Mouse (Mus musculus): Measurements from ENCODE around the gene Trak2. TPM values are rescaled to one million over a fixed set of nuclear protein-coding genes. Genes with fewer than 3 reads are reported as not detected.
"Not testable (repeated sequence)": the region's sequence is repeated elsewhere in the genome, so short reads cannot be mapped to it uniquely, and the experiment has no call there.

Gene Trak2
- polyA plus RNA-seq, 1 experiment from 2014 or later, result 17.1 TPM

DNA sequence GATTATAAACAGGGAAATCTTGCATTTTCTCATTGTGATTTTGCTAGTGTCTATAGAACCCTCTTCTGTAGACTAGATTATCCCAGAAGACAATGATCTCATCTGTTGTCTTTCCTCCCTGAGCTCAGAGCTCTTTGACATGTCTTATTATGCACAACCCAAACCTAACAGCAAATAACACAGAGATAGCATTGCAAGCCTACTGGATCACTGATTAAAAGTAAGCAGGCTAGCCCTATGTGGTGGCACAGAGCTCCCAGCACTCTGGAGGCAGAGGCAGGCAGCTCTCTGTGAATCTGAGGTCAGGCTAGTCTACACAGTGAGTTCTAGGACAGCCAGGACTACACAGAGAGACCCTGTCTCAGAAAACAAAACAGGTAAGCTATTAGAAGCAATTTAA, 10.4 kb downstream of the Trak2 start:
- no peaks in the 10 kb centered on the region for H3K9me3 ChIP-seq (replicated peaks)
- H3K4me1 ChIP-seq, result no peaks in the 10 kb centered on the region
- no peak overlapping the region for H3K4me3 ChIP-seq
- no peak for ATAC-seq
- H3K36me3 ChIP-seq (ENCODE audit: poor library complexity, severe bottlenecking), result no peaks in the 10 kb centered on the region
- no peak overlapping the region for H3K27ac ChIP-seq
- H3K9ac ChIP-seq, result no peak overlapping the region
- H3K4me2 ChIP-seq, result no peak overlapping the region
- H3K27me3 ChIP-seq, result no peaks in the 10 kb centered on the region

DNA sequence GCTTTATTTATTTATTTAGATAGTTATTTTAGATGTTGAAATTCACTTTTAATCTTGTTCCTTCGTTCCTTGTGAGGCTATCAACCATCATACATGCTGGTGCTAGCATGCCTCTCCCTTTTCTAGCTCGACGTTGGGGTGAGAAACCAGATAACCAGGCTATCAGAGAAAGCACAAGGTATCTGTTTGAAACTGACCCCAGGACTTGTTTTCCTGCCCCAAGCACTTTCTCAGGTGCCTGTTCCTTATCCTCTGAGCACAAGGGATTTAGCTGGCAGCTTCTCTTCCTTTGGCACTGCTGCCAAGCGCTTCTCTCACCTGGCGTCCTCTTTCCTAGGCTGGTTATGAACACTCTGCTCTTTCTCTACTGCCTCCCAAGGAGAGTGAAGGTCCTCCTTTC, 10.8 kb downstream of the Trak2 start:
- no peaks in the 10 kb centered on the region for H3K4me1 ChIP-seq
- no peak overlapping the region for H3K4me2 ChIP-seq
- H3K27ac ChIP-seq, result no peak overlapping the region
- WGBS, result 95% methylated on average over 5 of the region's 5 CpGs
- H3K9me3 ChIP-seq (replicated peaks), result no peaks in the 10 kb centered on the region
- ATAC-seq, result no peak
- H3K36me3 ChIP-seq (ENCODE audit: poor library complexity, severe bottlenecking), result no peaks in the 10 kb centered on the region
- no peaks in the 10 kb centered on the region for H3K27me3 ChIP-seq
- H3K9ac ChIP-seq, result no peak overlapping the region
- H3K4me3 ChIP-seq, result no peak overlapping the region

DNA sequence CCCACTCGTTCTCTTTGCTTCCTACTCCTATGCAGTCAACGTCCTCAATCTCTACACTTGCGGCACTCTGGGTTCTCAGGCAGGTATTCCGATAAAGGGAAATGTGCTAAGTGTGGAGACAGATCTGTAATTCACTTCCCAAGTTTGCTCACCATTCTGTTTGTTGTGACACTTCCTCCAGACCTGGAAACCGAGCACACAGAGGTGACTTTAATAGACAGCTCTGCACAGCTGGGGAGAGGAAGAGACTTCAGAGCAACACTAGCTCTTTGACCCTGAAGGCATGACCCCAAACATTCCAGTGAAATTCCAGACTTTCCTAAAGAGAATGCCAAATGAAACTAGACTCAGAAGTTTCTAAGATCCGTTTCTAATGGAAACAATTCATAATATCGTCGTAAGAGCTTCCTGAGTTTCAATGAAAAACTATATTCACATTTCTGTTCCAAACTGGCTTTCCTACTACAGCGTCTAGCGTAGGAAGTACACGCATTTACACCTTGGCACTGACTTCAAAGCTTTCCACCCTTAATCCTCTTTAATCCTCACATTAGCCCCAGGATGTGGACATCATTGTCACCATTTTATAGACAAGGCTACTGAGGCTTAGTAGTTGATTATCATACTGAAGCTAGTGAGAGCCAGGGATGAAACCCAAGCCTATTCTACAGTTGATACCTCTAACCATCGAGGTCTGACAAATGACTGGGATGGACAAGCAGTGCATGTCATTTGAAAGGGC, 11.9 kb downstream of the Trak2 start:
- ATAC-seq, result no peak
- Histone ChIP-seq H3K9me3 (replicated peaks) (no peaks in the 10 kb centered on the region), H3K36me3 (ENCODE audit: poor library complexity, severe bottlenecking) (no peaks in the 10 kb centered on the region), H3K27me3 (no peaks in the 10 kb centered on the region), H3K4me1 (0 out of 2 replicates have a peak, but pooled peaks cover 3% of the 10 kb centered on the region), H3K27ac (no peak overlapping the region), H3K9ac (no peak overlapping the region), H3K4me3 (no peak overlapping the region), H3K4me2 (no peak overlapping the region)
- WGBS, result 71% methylated on average over 12 of the region's 12 CpGs

DNA sequence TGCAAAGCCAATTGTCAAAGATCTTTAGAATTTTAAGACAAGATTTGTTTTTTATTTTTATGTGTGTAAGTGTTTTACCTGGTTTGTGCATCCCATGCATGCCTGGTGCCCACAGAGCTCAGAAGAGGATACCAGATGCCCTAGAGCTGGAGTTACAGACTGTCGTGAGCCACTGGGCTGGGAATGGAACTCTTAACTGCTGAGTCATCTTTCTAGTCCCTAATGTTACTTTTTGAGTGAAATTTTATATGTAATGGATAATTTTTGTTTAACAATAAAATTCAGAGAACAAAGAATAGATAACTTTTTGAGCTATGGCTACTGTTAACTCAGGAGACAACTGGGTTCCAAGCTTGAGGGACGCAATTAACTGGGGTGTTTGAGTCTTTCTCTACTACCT, 13.5 kb downstream of the Trak2 start:
- WGBS, result 89% methylated on average over 2 of the region's 2 CpGs

DNA sequence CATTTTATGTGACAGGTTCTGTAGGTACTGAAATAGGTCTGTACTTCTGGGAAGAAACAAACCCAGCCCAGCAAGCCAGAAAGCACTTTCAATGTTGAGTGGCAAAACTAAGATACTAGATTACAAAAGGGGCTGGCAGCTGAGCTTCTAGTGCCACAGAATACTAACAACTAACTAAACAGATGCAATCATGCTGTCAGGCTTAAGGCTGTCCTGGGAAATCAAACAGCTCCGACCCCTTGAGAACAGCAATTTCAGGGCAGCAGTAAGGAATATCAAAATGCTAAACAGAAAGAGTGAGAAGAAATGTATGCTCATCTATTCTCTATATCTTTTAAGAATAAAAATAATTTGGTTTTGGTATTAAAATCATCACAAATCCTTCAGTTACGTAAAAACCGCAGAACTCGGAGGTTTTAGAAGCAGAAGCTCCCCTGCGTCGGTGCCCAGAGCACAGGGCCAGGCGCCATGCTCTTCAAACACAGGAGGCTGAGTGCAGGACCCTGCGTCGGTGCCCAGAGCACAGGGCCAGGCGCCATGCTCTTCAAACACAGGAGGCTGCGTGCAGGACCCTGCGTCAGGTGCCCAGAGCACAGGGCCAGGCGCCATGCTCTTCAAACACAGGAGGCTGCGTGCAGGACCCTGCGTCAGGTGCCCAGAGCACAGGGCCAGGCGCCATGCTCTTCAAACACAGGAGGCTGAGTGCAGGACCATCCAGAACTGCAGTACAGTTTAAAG, 14.3 kb downstream of the Trak2 start:
- not testable (repeated sequence) for H3K27me3 ChIP-seq; H3K27ac ChIP-seq; H3K9me3 ChIP-seq (replicated peaks); H3K4me1 ChIP-seq; ATAC-seq; H3K9ac ChIP-seq; H3K4me3 ChIP-seq; H3K4me2 ChIP-seq; H3K36me3 ChIP-seq (ENCODE audit: poor library complexity, severe bottlenecking)
- WGBS, result 82% methylated on average over 16 of the region's 16 CpGs

More for the DNA sequence above, 13.5 kb downstream of the Trak2 start:
- Histone ChIP-seq H3K4me2 (no peak overlapping the region), H3K9me3 (replicated peaks) (no peaks in the 10 kb centered on the region), H3K4me3 (no peak overlapping the region), H3K27ac (no peak overlapping the region), H3K9ac (no peak overlapping the region), H3K4me1 (0 out of 2 replicates have a peak, but pooled peaks cover 5% of the 10 kb centered on the region), H3K36me3 (ENCODE audit: poor library complexity, severe bottlenecking) (no peaks in the 10 kb centered on the region), H3K27me3 (no peaks in the 10 kb centered on the region)
- no peak for ATAC-seq

DNA sequence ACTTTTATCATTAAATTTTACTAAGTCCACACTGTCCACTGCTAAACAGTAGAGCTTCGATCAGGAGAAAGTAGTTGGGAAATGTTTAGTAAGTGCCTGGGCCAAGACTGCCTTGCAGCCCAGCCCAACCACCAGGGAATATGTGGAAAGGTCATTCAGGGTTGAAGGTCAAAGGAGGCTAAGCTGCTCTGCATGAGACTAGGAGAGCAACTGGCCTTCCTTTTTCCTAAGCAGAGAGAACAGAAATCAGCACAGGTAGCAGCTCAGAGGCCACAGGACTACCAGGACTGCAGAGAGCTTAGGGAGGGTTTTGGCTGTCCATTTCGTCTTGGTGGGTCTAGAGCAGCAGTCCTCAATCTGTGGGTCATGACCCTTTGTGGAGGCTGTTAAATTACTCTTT, 15.3 kb downstream of the Trak2 start:
- Histone ChIP-seq H3K9ac (no peak overlapping the region), H3K27me3 (no peaks in the 10 kb centered on the region), H3K27ac (no peak overlapping the region), H3K4me3 (no peak overlapping the region), H3K36me3 (ENCODE audit: poor library complexity, severe bottlenecking) (no peaks in the 10 kb centered on the region), H3K4me2 (no peak overlapping the region), H3K4me1 (0 out of 2 replicates have a peak, but pooled peaks cover 5% of the 10 kb centered on the region), H3K9me3 (replicated peaks) (no peaks in the 10 kb centered on the region)
- 68% methylated on average over 2 of the region's 2 CpGs for WGBS
- no peak for ATAC-seq

DNA sequence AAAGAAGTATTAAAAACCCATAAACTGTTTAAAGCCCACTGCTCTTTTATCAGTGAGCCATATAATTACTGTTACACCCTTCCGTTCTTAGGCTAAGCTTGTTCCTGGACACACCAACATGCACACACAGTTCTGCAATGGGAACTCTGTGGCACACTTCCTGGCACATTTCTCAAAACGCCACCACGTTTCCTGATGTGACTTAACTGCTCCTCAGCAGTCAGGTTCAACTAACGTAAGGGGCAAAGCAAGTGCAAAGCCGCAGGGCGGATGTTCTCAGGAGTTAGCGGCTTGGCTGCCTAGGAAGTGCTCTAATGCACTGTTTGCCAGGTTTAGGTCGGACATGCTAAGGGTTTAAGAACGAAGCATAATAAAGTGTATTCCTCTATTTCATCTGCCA, 17.0 kb downstream of the Trak2 start:
- no peaks in the 10 kb centered on the region for H3K27me3 ChIP-seq
- WGBS, result 90% methylated on average over 9 of the region's 9 CpGs
- H3K9me3 ChIP-seq (replicated peaks), result no peaks in the 10 kb centered on the region
- 0 out of 2 replicates have a peak, but pooled peaks cover 8% of the 10 kb centered on the region for H3K4me1 ChIP-seq
- no peak overlapping the region for H3K27ac ChIP-seq
- H3K4me3 ChIP-seq, result no peak overlapping the region
- ATAC-seq, result no peak
- no peaks in the 10 kb centered on the region for H3K36me3 ChIP-seq (ENCODE audit: poor library complexity, severe bottlenecking)
- H3K4me2 ChIP-seq, result no peak overlapping the region
- no peak overlapping the region for H3K9ac ChIP-seq

DNA sequence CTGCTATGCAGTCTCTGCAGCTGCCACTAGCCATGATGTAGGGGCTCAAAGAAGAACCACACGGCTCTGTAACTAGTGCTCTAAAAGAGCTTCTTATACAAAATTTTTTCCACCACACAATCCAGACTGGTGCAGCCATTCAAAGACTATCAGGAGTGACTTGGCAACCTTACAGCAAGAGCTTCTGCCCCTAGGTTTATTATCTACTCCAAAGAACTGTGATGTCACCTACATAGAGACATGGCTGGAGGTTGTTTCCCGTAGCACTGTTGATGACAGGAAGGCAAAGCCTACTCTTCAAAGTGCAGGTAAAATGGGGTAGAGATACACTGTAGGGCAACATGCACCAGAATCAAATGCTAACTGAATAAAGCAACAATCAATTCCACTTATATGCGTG, 17.5 kb downstream of the Trak2 start:
- Histone ChIP-seq H3K4me2 (no peak overlapping the region), H3K9ac (no peak overlapping the region), H3K4me3 (no peak overlapping the region), H3K4me1 (0 out of 2 replicates have a peak, but pooled peaks cover 8% of the 10 kb centered on the region), H3K27ac (no peak overlapping the region), H3K36me3 (ENCODE audit: poor library complexity, severe bottlenecking) (no peaks in the 10 kb centered on the region), H3K9me3 (replicated peaks) (no peaks in the 10 kb centered on the region), H3K27me3 (no peaks in the 10 kb centered on the region)
- 90% methylated on average over 3 of the region's 3 CpGs for WGBS
- ATAC-seq, result no peak

DNA sequence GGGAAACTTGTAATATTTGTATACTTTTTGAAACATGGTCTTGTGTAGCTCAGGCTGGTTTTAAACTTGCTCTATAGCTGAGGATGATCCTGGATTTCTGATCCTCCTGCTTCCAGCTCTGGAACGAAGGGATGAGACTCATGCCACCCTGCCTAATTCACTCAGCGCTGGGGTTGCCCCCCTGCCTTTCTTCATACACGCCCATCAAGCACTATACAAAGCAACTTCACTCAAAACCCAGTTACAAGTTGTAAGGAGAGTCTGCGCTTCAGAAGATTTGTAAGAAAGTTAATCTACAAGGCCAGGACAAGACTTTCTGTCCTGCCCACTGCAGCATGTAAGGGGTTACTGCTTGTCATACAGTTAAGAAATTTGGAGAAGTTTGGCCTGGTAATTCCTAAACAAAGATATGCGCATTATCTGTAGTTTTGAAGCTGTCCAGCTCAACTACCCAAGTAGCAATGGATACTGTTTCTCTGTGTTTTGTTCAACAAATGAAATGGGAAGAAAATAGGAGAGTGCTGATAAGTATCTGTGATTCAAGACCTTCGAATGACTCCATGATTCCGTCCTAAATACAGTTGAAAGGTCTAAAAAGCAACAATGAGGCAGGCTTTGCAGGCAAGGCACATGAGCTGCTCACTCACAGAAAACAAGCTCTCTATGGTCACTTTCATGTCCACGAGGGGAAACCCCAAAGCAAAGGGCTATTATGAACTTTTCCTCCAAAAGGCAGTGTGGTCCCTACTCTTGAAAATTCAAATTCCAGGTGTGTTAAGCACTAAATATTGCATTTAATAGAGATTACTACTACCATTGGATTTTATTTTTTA, 18.4 kb downstream of the Trak2 start:
- Histone ChIP-seq H3K4me3 (no peak overlapping the region), H3K36me3 (ENCODE audit: poor library complexity, severe bottlenecking) (no peaks in the 10 kb centered on the region), H3K27me3 (no peaks in the 10 kb centered on the region), H3K27ac (no peak overlapping the region), H3K9ac (no peak overlapping the region), H3K4me1 (0 out of 2 replicates have a peak, but pooled peaks cover 8% of the 10 kb centered on the region), H3K4me2 (no peak overlapping the region), H3K9me3 (replicated peaks) (no peaks in the 10 kb centered on the region)
- ATAC-seq, result no peak
- 77% methylated on average over 8 of the region's 8 CpGs for WGBS

DNA sequence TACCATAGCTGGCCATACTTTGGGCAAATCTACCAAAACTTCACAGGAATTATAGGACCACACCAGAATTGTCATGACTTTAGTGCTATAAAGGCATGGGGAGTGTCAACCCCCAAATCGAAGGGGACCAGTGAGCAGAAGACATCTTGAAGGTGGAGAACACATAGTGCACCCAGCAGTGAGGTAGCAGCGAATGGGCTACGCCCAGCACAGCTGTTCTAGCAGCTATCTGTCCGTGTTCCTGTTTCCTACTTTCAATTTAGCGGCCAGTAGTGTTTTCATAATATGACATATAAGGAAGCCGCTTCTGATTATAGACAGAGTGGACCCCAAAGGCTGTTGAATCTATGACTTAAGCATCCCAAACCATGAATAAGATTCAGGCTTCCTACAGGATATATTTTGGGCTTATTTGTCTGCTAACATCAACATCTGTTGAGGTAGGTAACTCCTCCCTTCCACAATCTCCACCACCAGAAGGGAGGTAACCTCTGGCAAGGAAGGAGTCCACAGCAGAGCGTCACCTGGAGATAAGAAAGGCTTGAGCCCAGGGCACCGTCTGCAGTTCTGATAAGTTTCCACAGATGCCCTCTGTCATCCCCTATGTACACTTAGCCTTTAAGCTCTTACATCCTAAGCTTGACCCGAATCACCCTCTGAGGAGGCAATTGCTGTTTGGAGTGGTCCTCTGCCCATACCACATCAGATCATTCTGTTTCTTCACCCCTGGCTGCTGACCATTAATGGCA, 19.4 kb downstream of the Trak2 start:
- Histone ChIP-seq H3K4me2 (no peak overlapping the region), H3K27me3 (no peaks in the 10 kb centered on the region), H3K27ac (no peak overlapping the region), H3K9me3 (replicated peaks) (no peaks in the 10 kb centered on the region), H3K4me3 (no peak overlapping the region), H3K36me3 (ENCODE audit: poor library complexity, severe bottlenecking) (no peaks in the 10 kb centered on the region), H3K4me1 (0 out of 2 replicates have a peak, but pooled peaks cover 8% of the 10 kb centered on the region), H3K9ac (no peak overlapping the region)
- WGBS, result 96% methylated on average over 9 of the region's 9 CpGs
- ATAC-seq, result no peak

DNA sequence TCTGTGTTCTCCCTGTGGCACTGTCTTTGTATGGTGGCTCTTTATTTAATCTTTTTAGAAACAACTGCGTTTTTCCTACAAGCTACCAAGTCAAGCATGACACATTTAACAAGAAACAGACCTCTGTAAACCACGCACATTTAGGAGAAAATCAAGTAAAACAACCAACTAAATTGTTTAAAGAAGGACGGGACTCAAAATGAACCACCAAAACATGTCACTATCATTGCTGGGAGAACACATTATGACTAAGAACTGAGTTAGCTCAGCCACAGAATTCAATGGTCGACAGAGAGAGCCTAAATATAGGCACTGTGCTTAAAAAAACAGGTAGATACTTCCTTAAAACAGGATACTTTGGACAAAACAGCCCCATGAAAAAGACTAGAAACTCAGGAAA, 20.2 kb downstream of the Trak2 start:
- Histone ChIP-seq H3K36me3 (ENCODE audit: poor library complexity, severe bottlenecking) (no peaks in the 10 kb centered on the region), H3K4me3 (no peak overlapping the region), H3K27ac (no peak overlapping the region), H3K4me1 (0 out of 2 replicates have a peak, but pooled peaks cover 8% of the 10 kb centered on the region), H3K9ac (no peak overlapping the region), H3K9me3 (replicated peaks) (no peaks in the 10 kb centered on the region), H3K27me3 (no peaks in the 10 kb centered on the region), H3K4me2 (no peak overlapping the region)
- WGBS, result 50% methylated on average over 4 of the region's 4 CpGs
- ATAC-seq, result no peak

All from forebrain, embryonic 13.5 days (tissue).